Mouse (Mus musculus): ENCODE measurements around the gene Gpkow. TPM values are rescaled to one million over a fixed set of nuclear protein-coding genes. Genes with fewer than 3 reads are reported as not detected.

Gene Gpkow
- polyA plus RNA-seq, 1 experiment = 17.1 TPM

GRCm38 (mm10) chrX:7679405-7680056 is 17.4 kb upstream of the Gpkow start:
- Histone ChIP-seq H3K36me3 (ENCODE audit: control insufficient read depth, insufficient read depth) (no peaks in the 10 kb centered on the region), H3K4me2 (ENCODE audit: low read depth) (peak overlapping the region; percentile 78), H3ac (ENCODE audit: control insufficient read depth, insufficient read length) (no peak overlapping the region), H3K27me3 (ENCODE audit: control insufficient read depth, insufficient read depth, insufficient read length) (no peaks in the 10 kb centered on the region), H3K79me2 (ENCODE audit: control insufficient read depth, insufficient read depth) (no peaks in the 10 kb centered on the region), H3K4me3 (peak overlapping the region; percentile 5)
- TF ChIP-seq POLR2AphosphoS2 (IDR thresholded peaks at IDR 0.05; ENCODE audit: insufficient read length, low read depth) = peak; percentile 57
- no peak for TF ChIP-seq SRF (IDR thresholded peaks at IDR 0.05; ENCODE audit: control insufficient read depth, insufficient read length, low read depth)

GRCm38 (mm10) chrX:7680057-7680412 is 16.9 kb upstream of the Gpkow start:
- Histone ChIP-seq H3ac (ENCODE audit: control insufficient read depth, insufficient read length) (no peak overlapping the region), H3K27me3 (ENCODE audit: control insufficient read depth, insufficient read depth, insufficient read length) (no peaks in the 10 kb centered on the region), H3K4me2 (ENCODE audit: low read depth) (peak overlapping the region; percentile 78), H3K4me3 (peak overlapping the region; percentile 5), H3K36me3 (ENCODE audit: control insufficient read depth, insufficient read depth) (no peaks in the 10 kb centered on the region), H3K79me2 (ENCODE audit: control insufficient read depth, insufficient read depth) (no peaks in the 10 kb centered on the region)
- TF ChIP-seq REST (IDR thresholded peaks at IDR 0.05; ENCODE audit: insufficient read depth, insufficient read length) (no peak), USF1 (IDR thresholded peaks at IDR 0.05; ENCODE audit: low read depth) (no peak)

- H3K4me3 ChIP-seq = no peak within 1 kb of the TSS
- H3K36me3 ChIP-seq (ENCODE audit: control insufficient read depth, insufficient read depth) = no peaks in the 10 kb centered on the region
- no peaks in the 10 kb centered on the region for H3K79me2 ChIP-seq (ENCODE audit: control insufficient read depth, insufficient read depth)
- TF ChIP-seq POLR2AphosphoS2 (IDR thresholded peaks at IDR 0.05; ENCODE audit: insufficient read length, low read depth) = no peak
- TF ChIP-seq E2F4 (IDR thresholded peaks at IDR 0.05; ENCODE audit: insufficient read depth) = no peak
- TF ChIP-seq TCF12 (IDR thresholded peaks at IDR 0.05; ENCODE audit: insufficient read depth, poor library complexity, severe bottlenecking) = no peak
- no peak for TF ChIP-seq MYOG (IDR thresholded peaks at IDR 0.05; ENCODE audit: control insufficient read depth in 1 of 3, insufficient read depth in 1 of 3, insufficient read length in 2 of 3, low read depth in 2 of 3)
- no peak for TF ChIP-seq TCF3 (IDR thresholded peaks at IDR 0.05; ENCODE audit: insufficient read length, low read depth)
- TF ChIP-seq CEBPB (IDR thresholded peaks at IDR 0.05; ENCODE audit: insufficient read depth, poor library complexity, severe bottlenecking) = no peak
- TF ChIP-seq USF1 (IDR thresholded peaks at IDR 0.05; ENCODE audit: low read depth) = no peak
- TF ChIP-seq POLR2A (IDR thresholded peaks at IDR 0.05; ENCODE audit: insufficient read length, low read depth) = no peak
- H3ac ChIP-seq (ENCODE audit: control insufficient read depth, insufficient read length) = no peak within 1 kb of the TSS
- H3K4me2 ChIP-seq (ENCODE audit: low read depth) = peak within 1 kb of the TSS; percentile 78
- no peaks in the 10 kb centered on the region for H3K27me3 ChIP-seq (ENCODE audit: control insufficient read depth, insufficient read depth, insufficient read length)
Measured at GRCm38 (mm10) chrX:7680864-7681263, 16.1 kb upstream of the Gpkow start, which contains the start of gene Magix. Gene Magix (minus strand): TSS chrX:7681251.

GRCm38 (mm10) chrX:7688321-7688720 is 8.6 kb upstream of the Gpkow start:
- no peak overlapping the region for H3K4me2 ChIP-seq (ENCODE audit: low read depth)
- no peaks in the 10 kb centered on the region for H3K36me3 ChIP-seq (ENCODE audit: control insufficient read depth, insufficient read depth)
- no peak for TF ChIP-seq TCF3 (IDR thresholded peaks at IDR 0.05; ENCODE audit: insufficient read length, low read depth)
- no peak for TF ChIP-seq MYOG (IDR thresholded peaks at IDR 0.05; ENCODE audit: control insufficient read depth in 1 of 3, insufficient read depth in 1 of 3, insufficient read length in 2 of 3, low read depth in 2 of 3)
- no peak for TF ChIP-seq POLR2AphosphoS2 (IDR thresholded peaks at IDR 0.05; ENCODE audit: insufficient read length, low read depth)
- TF ChIP-seq TCF12 (IDR thresholded peaks at IDR 0.05; ENCODE audit: insufficient read depth, poor library complexity, severe bottlenecking) = no peak
- TF ChIP-seq USF1 (IDR thresholded peaks at IDR 0.05; ENCODE audit: low read depth) = no peak
- TF ChIP-seq E2F4 (IDR thresholded peaks at IDR 0.05; ENCODE audit: insufficient read depth) = no peak
- no peak for TF ChIP-seq REST (IDR thresholded peaks at IDR 0.05; ENCODE audit: insufficient read depth, insufficient read length)
- TF ChIP-seq MYOD1 (IDR thresholded peaks at IDR 0.05; ENCODE audit: control insufficient read depth in 1 of 3, insufficient read length in 2 of 3, low read depth in 2 of 3) = no peak
- TF ChIP-seq POLR2A (IDR thresholded peaks at IDR 0.05; ENCODE audit: insufficient read length, low read depth) = no peak
- no peak for TF ChIP-seq SRF (IDR thresholded peaks at IDR 0.05; ENCODE audit: control insufficient read depth, insufficient read length, low read depth)
- no peak for TF ChIP-seq MAX (IDR thresholded peaks at IDR 0.05; ENCODE audit: low read depth)
- TF ChIP-seq CEBPB (IDR thresholded peaks at IDR 0.05; ENCODE audit: insufficient read depth, poor library complexity, severe bottlenecking) = no peak
- no peak overlapping the region for H3K4me3 ChIP-seq
- H3ac ChIP-seq (ENCODE audit: control insufficient read depth, insufficient read length) = no peak overlapping the region
- no peaks in the 10 kb centered on the region for H3K27me3 ChIP-seq (ENCODE audit: control insufficient read depth, insufficient read depth, insufficient read length)
- H3K79me2 ChIP-seq (ENCODE audit: control insufficient read depth, insufficient read depth) = no peaks in the 10 kb centered on the region

GRCm38 (mm10) chrX:7690486-7690885 is 6.4 kb upstream of the Gpkow start:
- Histone ChIP-seq H3K79me2 (ENCODE audit: control insufficient read depth, insufficient read depth) (no peaks in the 10 kb centered on the region), H3K27me3 (ENCODE audit: control insufficient read depth, insufficient read depth, insufficient read length) (no peaks in the 10 kb centered on the region), H3ac (ENCODE audit: control insufficient read depth, insufficient read length) (no peak overlapping the region), H3K4me3 (no peak overlapping the region), H3K4me2 (ENCODE audit: low read depth) (no peak overlapping the region), H3K36me3 (ENCODE audit: control insufficient read depth, insufficient read depth) (no peaks in the 10 kb centered on the region)
- no peak for TF ChIP-seq REST (IDR thresholded peaks at IDR 0.05; ENCODE audit: insufficient read depth, insufficient read length)
- no peak for TF ChIP-seq SRF (IDR thresholded peaks at IDR 0.05; ENCODE audit: control insufficient read depth, insufficient read length, low read depth)
- TF ChIP-seq USF1 (IDR thresholded peaks at IDR 0.05; ENCODE audit: low read depth) = no peak
- no peak for TF ChIP-seq E2F4 (IDR thresholded peaks at IDR 0.05; ENCODE audit: insufficient read depth)
- TF ChIP-seq MAX (IDR thresholded peaks at IDR 0.05; ENCODE audit: low read depth) = no peak
- TF ChIP-seq POLR2AphosphoS2 (IDR thresholded peaks at IDR 0.05; ENCODE audit: insufficient read length, low read depth) = no peak
- TF ChIP-seq MYOD1 (IDR thresholded peaks at IDR 0.05; ENCODE audit: control insufficient read depth in 1 of 3, insufficient read length in 2 of 3, low read depth in 2 of 3) = no peak
- no peak for TF ChIP-seq MYOG (IDR thresholded peaks at IDR 0.05; ENCODE audit: control insufficient read depth in 1 of 3, insufficient read depth in 1 of 3, insufficient read length in 2 of 3, low read depth in 2 of 3)
- no peak for TF ChIP-seq TCF3 (IDR thresholded peaks at IDR 0.05; ENCODE audit: insufficient read length, low read depth)
- TF ChIP-seq TCF12 (IDR thresholded peaks at IDR 0.05; ENCODE audit: insufficient read depth, poor library complexity, severe bottlenecking) = no peak
- no peak for TF ChIP-seq CEBPB (IDR thresholded peaks at IDR 0.05; ENCODE audit: insufficient read depth, poor library complexity, severe bottlenecking)
- no peak for TF ChIP-seq POLR2A (IDR thresholded peaks at IDR 0.05; ENCODE audit: insufficient read length, low read depth)
